In the genomic region with DNA sequence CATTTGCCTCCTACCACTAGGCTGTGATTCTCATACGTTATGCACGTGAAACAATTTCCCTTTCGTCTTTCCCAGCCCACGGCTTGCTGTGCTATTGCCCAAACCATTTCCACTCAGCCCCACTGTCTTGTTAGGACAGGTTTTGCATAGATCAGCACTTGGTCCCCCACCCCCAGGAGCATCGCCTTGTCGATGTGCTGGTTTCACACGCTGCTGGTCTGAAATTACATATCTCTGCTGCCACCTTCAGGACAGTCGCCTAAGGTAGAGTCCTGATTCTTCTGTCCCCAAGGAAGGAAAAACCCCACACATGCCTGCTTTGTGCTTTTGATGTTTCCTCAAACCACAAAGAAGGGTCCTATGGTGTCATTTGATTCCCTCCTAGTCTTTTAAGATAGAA, we compare ENCODE assay signal across 8 mouse cellular contexts.
DNase-seq lines count a peak whose midpoint lies in the region; ATAC-seq and TF ChIP-seq lines count a peak whose summit lies in the region.

No protein-coding gene starts in this region.

- H3K27ac ChIP-seq in ES-E14 (ENCODE audit: insufficient read depth, low read depth, low read length, poor library complexity, severe bottlenecking), result no peak overlapping the region
- H3K27ac ChIP-seq in midbrain, embryonic 12.5 days (replicated peaks), result no peak overlapping the region

- WGBS in midbrain, embryonic 12.5 days, result 34% methylated on average over 8 of the region's 8 CpGs

- H3K27me3 ChIP-seq in midbrain, embryonic 12.5 days, result no peaks in the 10 kb centered on the region

- H3K36me3 ChIP-seq in ES-E14 (ENCODE audit: control insufficient read depth, insufficient read depth, low read length, poor library complexity, severe bottlenecking), result no peaks in the 10 kb centered on the region
- H3K36me3 ChIP-seq in midbrain, embryonic 12.5 days, result no peaks in the 10 kb centered on the region

- H3K4me1 ChIP-seq in ES-E14 (ENCODE audit: control insufficient read depth in 2 of 2, insufficient read depth in 2 of 2, low read length in 2 of 2, poor library complexity in 1 of 2), result no peaks in the 10 kb centered on the region; a peak in 1 of 4 replicates
- H3K4me1 ChIP-seq in midbrain, embryonic 12.5 days, result 0 out of 2 replicates have a peak, but pooled peaks cover 10% of the 10 kb centered on the region

- DNase-seq in gastrocnemius, postnatal 10 days, result peak; percentile 29
- DNase-seq in gastrocnemius, postnatal 25 days, result no peak
- peak; percentile 40 for DNase-seq in ES-E14 (ENCODE audit: low read depth, low spot score)
- peak; percentile 46 for DNase-seq in cerebellum, adult 9-10 months
- DNase-seq in frontal cortex, postnatal 36 days (ENCODE audit: low spot score in 2 of 2), result peak; percentile 47 to 68
- peak; percentile 48 to 67 for DNase-seq in layer of hippocampus, postnatal 14 days (ENCODE audit: low spot score in 2 of 2)
- DNase-seq in thymus, postnatal 14 days, result peak; percentile 30

- peak; percentile 58; the same call in 1 of the 2 replicates for ATAC-seq in midbrain, embryonic 12.5 days (ENCODE audit: low FRiP score, low read depth)

- H3K9me3 ChIP-seq in ES-E14 (ENCODE audit: control insufficient read depth, insufficient read depth, low read depth, low read length), result no peaks in the 10 kb centered on the region
- H3K9me3 ChIP-seq in midbrain, embryonic 12.5 days, result no peaks in the 10 kb centered on the region

- no peak overlapping the region for H3K4me3 ChIP-seq in ES-E14 (ENCODE audit: insufficient read depth in 1 of 2, low read depth in 1 of 2, low read length in 2 of 2, poor library complexity in 1 of 2, severe bottlenecking in 1 of 2)
- no peak overlapping the region for H3K4me3 ChIP-seq in midbrain, embryonic 12.5 days

- in situ Hi-C loops in ES-E14 (cut with MboI; ENCODE audit: low sequenced_read_pairs in 2 of 2, unreplicated experiment in 2 of 2), result no loop called here

- H3K9ac ChIP-seq in ES-E14 (ENCODE audit: insufficient read depth, low read depth, low read length, poor library complexity, severe bottlenecking), result no peak overlapping the region
- no peak overlapping the region for H3K9ac ChIP-seq in midbrain, embryonic 12.5 days (replicated peaks)

- H3K4me2 ChIP-seq in midbrain, embryonic 12.5 days (replicated peaks), result 0 out of 2 replicates have a peak overlapping the region, but pooled peaks have one; percentile 13

TF ChIP-seq in ES-E14, 5 proteins besides CTCF, POLR2A, EP300 and RAD21:
- TF ChIP-seq ZC3H11A (IDR thresholded peaks at IDR 0.05; ENCODE audit: borderline replicate concordance, low read depth, low read length) (peak; percentile 39; the same call in 1 of the 2 replicates), MAFK (IDR thresholded peaks at IDR 0.05; ENCODE audit: insufficient read depth, low read depth, low read length) (0 out of 2 replicates have a peak, but pooled peaks have one; percentile 40), ZNF384 (IDR thresholded peaks at IDR 0.05; ENCODE audit: low read depth, low read length) (no peak)
TF ChIP-seq in ES-E14: peak in this region for 2.
